Mouse (Mus musculus) heart, embryonic 11.5 days (tissue): ENCODE measurements around the gene Serpinh1. TPM values are rescaled to one million over a fixed set of nuclear protein-coding genes. Genes with fewer than 3 reads are reported as not detected.

Source experiments
- ATAC-seq: fragments of 200-750 bp; cut with Nextera tagmentation; replicated peaks from 2 replicates; pipeline ENCODE4 v1.8.0; 2017; ENCODE audit warnings: moderate library complexity; ENCODE audit not compliant: insufficient number of reproducible peaks, low FRiP score, low TSS enrichment
- H3K27ac ChIP-seq: fragments of 300-500 bp; sonication (generic); 2 replicates; pipeline ENCODE4 v1.5.1; 2014; ENCODE audit warnings: mild to moderate bottlenecking, low read depth, low read length
- H3K27me3 ChIP-seq: fragments of 300-500 bp; sonication (generic); 2 replicates; pipeline ENCODE4 v1.6.1; 2014; ENCODE audit warnings: mild to moderate bottlenecking, low read length, mixed read lengths; ENCODE audit not compliant: control insufficient read depth, insufficient read depth
- H3K36me3 ChIP-seq: fragments of 300-500 bp; sonication (generic); 2 replicates; pipeline ENCODE4 v1.6.1; 2014; ENCODE audit warnings: mild to moderate bottlenecking, low read length, moderate library complexity, mixed read lengths; ENCODE audit not compliant: control insufficient read depth, insufficient read depth
- H3K4me1 ChIP-seq: fragments of 300-500 bp; sonication (generic); 2 replicates; pipeline ENCODE4 v1.6.1; 2014; ENCODE audit warnings: low read length; ENCODE audit not compliant: control insufficient read depth, insufficient read depth
- H3K4me2 ChIP-seq: fragments of 300-500 bp; sonication (generic); 2 replicates; pipeline ENCODE4 v1.6.1; 2014; ENCODE audit warnings: mild to moderate bottlenecking, moderate library complexity
- H3K4me3 ChIP-seq: fragments of 300-500 bp; sonication (generic); 2 replicates; pipeline ENCODE4 v1.5.1; 2014; ENCODE audit warnings: low read depth, low read length
- H3K9ac ChIP-seq: fragments of 300-500 bp; sonication (generic); 2 replicates; pipeline ENCODE4 v1.6.1; 2014; ENCODE audit warnings: mild to moderate bottlenecking, low read depth, low read length, moderate library complexity
- H3K9me3 ChIP-seq: fragments of 300-500 bp; sonication (generic); replicated peaks from 2 replicates; pipeline ENCODE4 v1.6.1; 2016; ENCODE audit warnings: low read length; ENCODE audit not compliant: control insufficient read depth
- WGBS: fragments of 180-500 bp; shearing (Covaris S2); extraction: QIAGEN DNeasy Blood & Tissue Kit; methylation state at CpG from one replicate; pipeline ENCODE4 v1.1.7; 2014; ENCODE audit not compliant: insufficient replicate concordance; 5-methylcytosine and 5-hydroxymethylcytosine counted together
- polyA plus RNA-seq: library from polyadenylated mRNA; unstranded; fragments of >200 nt; fragmentation: Nextera tagmentation; extraction: Ambion mirVana; gene quantifications from 2 replicates; pipeline ENCODE4 v1.2.1, GENCODE M21; 2014

Gene Serpinh1
- polyA plus RNA-seq, 1 experiment from 2014 or later, result 442 TPM

DNA sequence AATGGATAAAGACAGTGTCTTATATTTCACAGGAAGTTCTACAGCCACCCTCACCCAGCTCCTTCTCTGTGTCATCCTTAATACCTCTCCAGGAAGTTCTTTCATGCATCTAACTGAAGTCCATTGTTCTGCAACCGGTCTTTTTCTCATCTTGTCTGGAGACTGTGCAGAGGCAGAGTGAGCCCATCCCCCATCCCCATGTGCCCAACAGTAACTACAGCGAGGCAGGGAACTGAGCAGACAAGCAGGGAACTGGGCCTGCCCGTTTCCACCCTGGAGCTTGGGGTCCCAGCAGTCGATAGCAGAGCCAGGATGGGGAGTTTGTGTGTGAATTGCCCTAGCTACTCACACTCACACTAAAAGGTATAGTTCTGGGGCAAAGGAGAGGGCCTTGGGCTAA lies 37.5 kb upstream of the Serpinh1 start:
- H3K27ac ChIP-seq, result peak overlapping the region; percentile 7; the same call in 1 of the 2 replicates
- 32% methylated on average over 4 of the region's 4 CpGs for WGBS
- no peak overlapping the region for H3K9ac ChIP-seq
- no peaks in the 10 kb centered on the region for H3K27me3 ChIP-seq
- H3K4me3 ChIP-seq, result no peak overlapping the region
- ATAC-seq, result no peak
- no peak overlapping the region for H3K4me2 ChIP-seq
- H3K36me3 ChIP-seq, result peaks cover 5% of the 10 kb centered on the region; the same call in 1 of the 2 replicates
- peaks cover 52% of the 10 kb centered on the region for H3K4me1 ChIP-seq
- H3K9me3 ChIP-seq, result no peaks in the 10 kb centered on the region

DNA sequence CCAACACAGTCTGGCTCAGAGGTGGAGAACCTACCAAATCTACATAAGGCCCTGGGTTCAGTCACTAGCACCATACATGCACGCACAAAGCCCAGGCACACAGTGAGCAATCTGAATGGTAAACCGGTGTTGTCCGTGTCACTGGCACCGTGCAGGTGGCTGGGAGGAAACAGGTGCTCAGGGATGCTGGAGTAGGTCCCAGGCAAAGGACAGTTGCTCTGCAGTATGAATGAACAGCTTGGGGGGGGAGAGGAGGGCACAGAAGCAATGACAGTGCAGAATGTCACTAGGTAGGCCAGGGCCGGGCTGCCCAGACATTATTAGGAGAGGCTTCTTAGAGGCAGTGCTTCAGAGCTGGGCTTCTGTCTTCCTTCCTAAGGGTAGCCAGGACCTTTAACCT lies 34.3 kb upstream of the Serpinh1 start:
- no peaks in the 10 kb centered on the region for H3K9me3 ChIP-seq
- no peak overlapping the region for H3K27ac ChIP-seq
- no peak overlapping the region for H3K4me3 ChIP-seq
- ATAC-seq, result no peak
- 0 out of 2 replicates have a peak overlapping the region, but pooled peaks have one; percentile 22 for H3K9ac ChIP-seq
- WGBS, result 84% methylated on average over 5 of the region's 5 CpGs
- H3K4me1 ChIP-seq, result peaks cover 82% of the 10 kb centered on the region
- peaks cover 2% of the 10 kb centered on the region; the same call in 1 of the 2 replicates for H3K36me3 ChIP-seq
- no peaks in the 10 kb centered on the region for H3K27me3 ChIP-seq
- H3K4me2 ChIP-seq, result no peak overlapping the region

DNA sequence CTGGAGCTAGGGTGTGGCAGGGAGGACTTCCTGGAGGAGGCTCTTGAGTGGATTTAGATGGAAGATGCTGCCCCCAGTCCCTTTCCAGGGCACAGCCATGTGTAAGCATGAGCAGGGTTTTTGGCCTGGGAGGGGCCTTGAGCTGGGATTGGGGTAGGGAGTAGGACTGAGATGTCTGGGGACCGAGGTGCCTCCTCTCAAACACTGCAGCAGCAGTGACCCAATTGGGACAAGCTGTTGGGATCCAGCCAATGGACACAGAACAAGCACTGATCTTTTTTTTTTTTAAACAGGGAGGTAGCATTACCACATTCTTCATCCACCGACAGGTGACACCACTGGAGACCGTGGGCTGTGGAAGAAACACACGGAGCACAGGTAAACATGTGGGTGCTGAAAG lies 33.8 kb upstream of the Serpinh1 start:
- H3K36me3 ChIP-seq, result peaks cover 2% of the 10 kb centered on the region; the same call in 1 of the 2 replicates
- H3K9me3 ChIP-seq, result no peaks in the 10 kb centered on the region
- H3K9ac ChIP-seq, result no peak overlapping the region
- H3K4me1 ChIP-seq, result peaks cover 82% of the 10 kb centered on the region
- no peak overlapping the region for H3K4me2 ChIP-seq
- H3K27me3 ChIP-seq, result no peaks in the 10 kb centered on the region
- H3K4me3 ChIP-seq, result no peak overlapping the region
- no peak for ATAC-seq
- WGBS, result 81% methylated on average over 4 of the region's 4 CpGs
- no peak overlapping the region for H3K27ac ChIP-seq

DNA sequence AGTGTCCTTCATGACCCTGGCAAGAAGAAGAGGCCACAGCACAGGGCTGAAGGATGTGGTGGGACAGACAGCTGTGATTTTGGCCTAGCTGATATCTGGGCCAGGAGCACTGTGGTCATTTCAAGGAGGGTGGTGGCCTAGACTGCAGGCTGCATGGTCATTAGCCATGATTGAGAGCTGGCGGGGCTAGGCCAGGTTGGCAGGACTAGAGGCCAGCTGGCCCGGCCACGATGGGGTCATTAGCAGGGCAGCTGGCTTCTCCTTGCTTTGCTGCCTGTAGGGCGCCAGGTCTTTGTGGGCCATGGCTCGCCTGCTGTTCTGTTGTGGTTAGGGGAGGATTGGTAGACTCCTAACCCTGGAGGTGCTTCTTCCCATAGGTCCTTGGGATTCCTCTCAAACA lies 33.0 kb upstream of the Serpinh1 start:
- 60% methylated on average over 5 of the region's 5 CpGs for WGBS
- Histone ChIP-seq H3K4me3 (no peak overlapping the region), H3K4me1 (peaks cover 77% of the 10 kb centered on the region), H3K4me2 (no peak overlapping the region), H3K9me3 (no peaks in the 10 kb centered on the region), H3K27ac (no peak overlapping the region), H3K27me3 (no peaks in the 10 kb centered on the region), H3K36me3 (peaks cover 2% of the 10 kb centered on the region; the same call in 1 of the 2 replicates), H3K9ac (no peak overlapping the region)
- ATAC-seq, result no peak

DNA sequence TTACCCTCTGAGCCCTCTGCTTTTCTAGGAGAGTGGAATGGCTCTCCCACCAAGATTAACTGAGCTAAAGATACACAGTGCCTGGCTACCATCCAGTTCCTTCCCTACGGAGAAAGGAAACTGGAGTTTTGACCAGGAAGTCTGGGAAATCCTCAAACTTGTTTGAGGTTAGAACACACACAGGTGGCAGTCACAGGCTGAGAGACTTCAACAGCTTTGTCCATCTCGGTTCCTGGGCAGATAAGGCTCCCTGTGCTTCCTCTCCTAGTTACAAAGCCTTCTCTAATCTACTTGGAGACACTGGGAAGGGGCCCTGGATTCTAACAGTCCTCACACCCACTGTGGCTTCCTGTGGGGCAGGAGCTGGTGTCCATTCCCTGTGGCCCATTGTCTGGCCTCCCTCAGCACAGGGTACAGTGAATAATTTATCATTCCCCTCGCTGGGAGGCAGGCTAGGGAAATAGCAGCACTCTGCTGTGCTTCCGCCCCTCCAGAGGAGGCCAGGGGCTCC lies 31.1 kb upstream of the Serpinh1 start:
- Histone ChIP-seq H3K27me3 (no peaks in the 10 kb centered on the region), H3K4me2 (peak overlapping the region; percentile 95), H3K27ac (peak overlapping the region; percentile 68), H3K9ac (peak overlapping the region; percentile 65), H3K36me3 (peaks cover 2% of the 10 kb centered on the region; the same call in 1 of the 2 replicates), H3K4me1 (peaks cover 71% of the 10 kb centered on the region), H3K4me3 (peak overlapping the region; percentile 84; the same call in 1 of the 2 replicates), H3K9me3 (no peaks in the 10 kb centered on the region)
- ATAC-seq, result peak; percentile 20; the same call in 1 of the 2 replicates
- WGBS, result 5% methylated on average over 4 of the region's 4 CpGs

DNA sequence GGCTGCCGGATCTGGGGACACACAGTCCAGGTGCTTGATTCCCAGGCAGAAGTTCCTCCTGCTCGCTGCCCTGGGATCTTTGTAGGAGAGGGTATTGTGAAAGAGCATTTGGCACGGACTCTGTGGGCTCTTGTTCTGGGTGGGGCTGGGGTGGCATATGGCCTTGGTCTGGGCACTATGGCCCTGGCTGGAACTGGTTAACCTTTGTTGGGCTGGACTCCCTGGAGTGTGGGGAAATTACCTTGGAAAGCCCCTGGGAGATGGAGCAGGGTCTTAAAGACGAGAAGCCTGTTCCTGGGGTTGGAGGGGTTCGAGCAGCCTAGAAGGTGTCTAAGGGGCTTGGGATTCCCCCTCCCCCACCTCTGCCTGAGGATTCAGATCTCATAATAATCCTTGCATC lies 30.2 kb upstream of the Serpinh1 start:
- no peaks in the 10 kb centered on the region for H3K9me3 ChIP-seq
- H3K4me2 ChIP-seq, result peak overlapping the region; percentile 95
- peak overlapping the region; percentile 68 for H3K27ac ChIP-seq
- 46% methylated on average over 5 of the region's 5 CpGs for WGBS
- ATAC-seq, result no peak
- peaks cover 68% of the 10 kb centered on the region for H3K4me1 ChIP-seq
- peak overlapping the region; percentile 65; the same call in 1 of the 2 replicates for H3K9ac ChIP-seq
- H3K27me3 ChIP-seq, result no peaks in the 10 kb centered on the region
- H3K36me3 ChIP-seq, result no peaks in the 10 kb centered on the region; the same call in 1 of the 2 replicates
- H3K4me3 ChIP-seq, result peak overlapping the region; percentile 84

DNA sequence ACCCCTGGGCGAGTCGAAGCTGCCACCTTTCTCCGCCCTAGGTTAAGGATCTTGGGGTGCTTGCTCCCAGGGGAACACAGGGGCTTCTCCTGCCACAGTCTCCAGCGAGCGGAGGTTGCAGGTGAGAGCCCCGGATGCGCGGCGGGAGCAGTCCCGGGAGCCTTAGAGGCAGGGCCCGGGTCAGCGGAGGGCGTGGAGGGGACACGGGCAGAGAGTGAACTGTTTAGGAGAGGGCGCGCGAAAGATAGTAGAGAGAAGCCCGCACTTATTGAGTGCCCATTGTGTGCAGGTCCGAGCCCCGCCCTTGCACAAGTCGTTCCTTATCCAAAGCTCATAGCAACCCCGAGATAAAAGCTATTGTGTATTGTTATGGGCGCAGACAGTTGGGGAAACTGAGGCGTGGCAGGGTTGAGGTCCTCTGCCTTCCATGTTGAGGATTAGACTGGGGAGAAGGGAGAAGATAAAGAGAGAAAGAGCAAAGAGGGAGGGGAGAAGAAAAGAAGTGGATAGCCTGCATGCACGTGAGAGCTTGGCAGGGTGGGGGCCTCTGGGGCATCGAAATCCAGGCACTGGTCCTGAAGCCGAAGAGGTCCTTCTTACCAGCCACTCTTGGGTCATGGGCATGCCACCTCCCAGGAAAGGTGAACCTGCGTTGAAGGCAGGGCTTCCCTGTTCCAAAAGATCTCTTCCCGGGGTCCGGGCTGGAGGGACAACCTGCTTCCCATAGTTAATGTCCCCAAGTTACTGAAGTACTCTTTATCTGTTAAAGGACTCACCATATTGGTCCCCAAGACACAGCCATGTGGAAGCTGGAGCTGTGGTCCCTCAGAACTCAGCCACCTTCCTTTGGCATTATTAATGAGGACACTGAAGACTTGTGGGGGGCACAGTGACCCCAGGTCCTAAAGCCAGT lies 29.3 kb upstream of the Serpinh1 start:
- Histone ChIP-seq H3K9me3 (no peaks in the 10 kb centered on the region), H3K4me3 (peak overlapping the region; percentile 84), H3K36me3 (no peaks in the 10 kb centered on the region; the same call in 1 of the 2 replicates), H3K4me2 (peak overlapping the region; percentile 95), H3K27me3 (no peaks in the 10 kb centered on the region), H3K4me1 (peaks cover 59% of the 10 kb centered on the region), H3K9ac (peak overlapping the region; percentile 85), H3K27ac (peak overlapping the region; percentile 92)
- ATAC-seq, result no peak
- WGBS, result 8% methylated on average over 30 of the region's 30 CpGs

DNA sequence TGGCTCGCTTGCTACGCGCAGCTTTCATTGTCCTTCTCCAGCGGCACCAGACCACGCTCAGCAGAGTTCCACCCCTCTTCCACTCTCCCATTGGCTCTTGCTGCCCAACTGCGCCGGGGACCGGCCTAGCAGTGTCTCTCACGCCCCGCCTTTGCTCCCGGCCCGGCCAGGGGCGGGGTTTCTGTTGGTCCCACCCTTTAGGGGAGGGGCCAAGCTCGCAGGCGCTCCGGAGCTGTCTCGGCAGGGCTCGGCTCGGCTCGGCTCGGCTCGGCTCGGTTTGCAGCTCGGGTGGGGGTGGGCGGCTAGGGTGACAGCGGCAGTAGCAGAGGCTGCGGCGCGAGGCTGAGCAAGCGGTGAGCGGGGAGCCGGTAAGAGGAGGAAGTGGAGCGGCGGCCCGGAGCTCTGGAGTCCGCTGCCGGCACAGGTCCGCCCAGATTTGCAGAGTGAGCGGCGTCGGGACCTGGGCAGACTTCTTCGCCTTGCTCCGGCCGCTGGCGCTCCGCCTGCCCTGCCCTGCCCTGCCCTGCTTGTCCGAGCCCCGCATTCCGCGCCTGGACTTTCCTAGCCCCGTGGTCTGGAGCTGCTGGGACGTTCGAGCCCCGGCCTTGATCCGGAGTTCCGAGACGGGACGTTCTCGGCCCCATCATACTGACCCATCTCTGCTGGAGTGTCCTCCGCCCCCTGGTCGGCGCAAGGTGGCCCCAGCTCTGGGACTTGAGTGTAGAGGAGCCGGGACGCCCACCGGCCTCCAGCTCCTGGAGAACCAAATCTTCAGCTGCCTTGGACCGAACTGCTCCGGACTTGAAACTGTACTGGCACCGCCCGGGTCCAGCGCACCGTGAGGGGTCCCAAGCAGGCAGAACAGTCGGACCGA lies 28.4 kb upstream of the Serpinh1 start, which contains the start of gene Gdpd5:
Gdpd5 (plus strand) TSS at position 201 of the 874 bp plus-strand sequence.
- peaks cover 56% of the 10 kb centered on the region for H3K4me1 ChIP-seq
- WGBS, result under 1% methylated on average over 73 of the region's 73 CpGs
- H3K9ac ChIP-seq, result peak within 1 kb of the TSS; percentile 85
- no peaks in the 10 kb centered on the region for H3K36me3 ChIP-seq
- H3K27me3 ChIP-seq, result no peaks in the 10 kb centered on the region
- peak within 1 kb of the TSS; percentile 95 for H3K4me2 ChIP-seq
- ATAC-seq, result peak; percentile 93
- no peaks in the 10 kb centered on the region for H3K9me3 ChIP-seq
- peak within 1 kb of the TSS; percentile 84 for H3K4me3 ChIP-seq
- H3K27ac ChIP-seq, result peak within 1 kb of the TSS; percentile 92
